Mouse (Mus musculus): Measurements from ENCODE around the gene Cenpn.

The Cenpn gene

DNA sequence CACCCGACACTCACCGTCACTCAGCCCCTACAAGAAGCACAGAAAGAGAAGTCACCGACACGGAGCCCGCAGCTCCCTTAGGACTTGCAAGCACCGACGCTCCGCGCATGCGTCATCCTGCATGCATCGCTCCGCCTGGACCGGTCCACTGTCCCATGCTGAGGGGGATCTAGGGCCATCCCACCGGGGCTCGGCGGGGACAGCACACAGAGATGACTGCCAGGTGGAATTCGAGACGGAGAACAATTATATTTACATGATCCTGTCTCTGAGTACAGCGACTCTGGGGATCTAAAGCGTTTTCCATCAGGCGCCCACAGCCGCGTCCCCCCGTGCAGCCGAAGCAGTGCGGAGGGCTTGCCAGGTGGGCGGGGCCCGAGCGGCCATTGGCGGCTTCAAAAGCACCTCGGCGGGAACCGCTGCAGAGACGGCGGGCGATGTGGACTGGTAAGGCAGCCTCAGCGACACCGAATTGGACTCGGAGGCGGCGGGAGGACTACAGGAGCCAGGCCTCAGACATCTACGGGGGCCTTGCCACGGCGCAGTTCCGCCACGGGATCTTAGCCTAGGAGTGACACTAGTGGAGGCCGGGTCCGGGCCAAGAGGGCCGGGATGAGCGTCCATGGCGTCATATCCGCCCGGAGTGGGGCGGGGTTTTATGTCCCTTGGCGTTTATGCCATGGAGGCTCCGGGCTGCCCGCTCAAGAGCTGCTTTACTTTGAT, at the start of gene Cenpn, which contains the start of gene Cmc2:
Cenpn (plus strand) TSS at position 394 of the 723 bp plus-strand sequence.
Cmc2 (minus strand) TSS at position 119 of the 723 bp plus-strand sequence.
- under 1% methylated on average over 57 of the region's 57 CpGs for WGBS

DNA sequence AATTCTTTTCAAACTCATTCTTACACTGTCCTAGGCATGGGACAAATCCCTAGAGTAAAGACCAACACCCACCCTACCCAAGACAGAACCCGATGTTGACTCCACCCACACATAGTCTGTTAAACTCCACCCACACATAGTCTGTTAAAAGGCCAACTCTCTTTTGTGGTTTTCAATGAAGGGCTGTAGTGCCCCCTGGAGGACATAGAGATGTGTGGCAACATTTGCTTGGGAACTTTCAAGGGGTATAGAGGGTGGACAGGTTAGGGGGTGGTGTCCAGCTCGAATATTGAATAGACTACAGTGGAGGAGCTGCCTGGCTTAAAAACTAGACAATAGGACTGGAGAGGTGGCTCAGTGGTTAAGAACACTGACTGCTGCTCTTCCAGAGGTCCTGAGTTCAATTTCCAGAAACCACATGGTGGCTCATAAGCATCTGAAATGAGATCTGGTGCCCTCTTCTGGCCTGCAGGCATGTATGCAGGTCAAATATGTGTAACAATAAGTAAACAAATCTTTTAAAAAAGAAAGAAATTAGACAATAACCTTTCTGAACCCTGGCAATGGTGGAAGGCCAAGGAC, 48.7 kb upstream of the Cenpn start:
- 49% methylated on average over 2 of the region's 2 CpGs for WGBS

DNA sequence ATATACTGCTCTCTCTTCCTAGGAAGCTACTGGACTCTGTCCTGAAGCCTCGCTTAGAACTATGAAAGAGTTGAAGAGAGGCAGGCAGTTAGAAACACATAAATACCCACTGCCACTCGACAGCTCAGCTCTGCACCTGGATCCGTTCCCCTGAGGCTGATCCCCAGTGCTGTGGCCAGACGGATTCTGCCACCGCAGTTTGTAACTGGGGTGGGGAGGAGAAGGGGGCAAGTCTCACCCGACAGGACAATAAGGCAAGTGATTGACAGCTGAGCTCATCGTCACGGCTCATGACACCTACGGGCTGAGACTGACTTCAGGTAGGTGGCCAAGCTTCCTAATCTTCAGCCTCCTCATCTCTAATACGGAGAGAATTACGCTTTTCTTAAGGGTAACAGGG, 47.9 kb upstream of the Cenpn start:
- WGBS: 83% methylated on average over 11 of the region's 11 CpGs

DNA sequence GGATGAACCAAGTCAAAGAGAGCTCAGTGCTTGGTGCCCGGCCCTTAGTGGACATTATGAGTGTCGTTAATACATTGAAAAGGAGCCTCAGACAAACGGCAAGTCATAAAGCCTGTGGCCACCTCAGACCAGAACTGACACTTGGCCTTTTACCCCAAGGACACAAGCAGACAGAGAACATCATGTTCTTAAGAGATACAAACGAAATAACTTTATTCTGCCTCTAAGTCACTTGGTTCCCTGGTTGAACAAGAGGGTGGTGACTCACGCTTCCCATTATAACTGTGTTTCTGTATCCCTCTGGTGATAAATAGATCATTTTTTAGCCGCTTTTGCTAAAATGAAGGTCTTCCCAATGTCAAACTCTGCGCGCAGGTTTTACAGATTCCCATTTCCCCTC, 47.5 kb upstream of the Cenpn start:
- 70% methylated on average over 8 of the region's 8 CpGs for WGBS

DNA sequence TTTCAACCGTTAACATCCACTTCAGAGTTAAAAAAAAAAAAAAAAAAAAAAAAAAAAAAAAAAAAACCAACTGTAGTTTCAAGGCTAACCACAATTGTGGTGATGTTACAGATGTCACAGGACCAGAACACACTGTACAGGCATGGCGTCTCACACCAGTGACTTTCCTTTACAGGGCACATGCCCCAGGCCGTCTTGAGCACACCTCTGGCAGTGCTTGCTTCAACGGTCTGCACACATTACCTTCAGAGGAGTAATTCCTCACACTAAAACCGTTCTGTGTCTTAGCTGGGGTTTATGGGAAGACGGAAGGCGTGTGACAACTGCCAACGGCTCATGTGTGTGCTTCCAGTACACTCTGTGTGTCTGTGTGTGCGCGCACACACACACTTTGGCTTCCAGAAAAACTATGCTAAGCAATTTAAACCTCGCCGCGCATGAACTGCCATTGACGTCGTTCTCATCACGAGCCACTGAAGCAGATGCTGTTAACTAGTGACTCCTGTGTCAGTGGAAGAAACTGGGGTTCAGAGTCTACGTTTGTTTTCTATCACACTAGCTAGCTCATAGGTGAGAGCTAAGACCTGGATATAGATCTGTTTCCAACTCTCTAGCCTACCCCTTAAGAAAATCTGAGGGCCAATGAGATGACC, 45.6 kb upstream of the Cenpn start:
- 78% methylated on average over 17 of the region's 17 CpGs for WGBS

DNA sequence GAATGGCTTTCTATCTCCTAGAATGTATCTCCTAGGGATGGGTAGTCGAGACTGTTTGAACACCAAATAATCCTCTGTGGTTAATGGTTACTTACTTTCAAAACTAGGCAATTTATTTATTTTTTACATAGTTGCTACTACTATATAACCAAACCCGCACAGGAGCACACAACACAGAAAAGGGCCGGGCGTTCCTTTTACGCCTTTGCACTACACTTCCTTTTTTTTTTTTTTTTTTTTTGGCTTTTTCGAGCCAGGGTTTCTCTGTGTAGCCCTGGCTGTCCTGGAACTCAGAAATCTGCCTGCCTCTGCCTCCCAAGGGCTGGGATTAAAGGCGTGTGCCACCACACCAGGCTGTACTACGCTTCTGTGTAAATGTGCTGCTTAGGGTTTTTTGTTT, 40.1 kb upstream of the Cenpn start:
- 88% methylated on average over 8 of the region's 8 CpGs for WGBS

DNA sequence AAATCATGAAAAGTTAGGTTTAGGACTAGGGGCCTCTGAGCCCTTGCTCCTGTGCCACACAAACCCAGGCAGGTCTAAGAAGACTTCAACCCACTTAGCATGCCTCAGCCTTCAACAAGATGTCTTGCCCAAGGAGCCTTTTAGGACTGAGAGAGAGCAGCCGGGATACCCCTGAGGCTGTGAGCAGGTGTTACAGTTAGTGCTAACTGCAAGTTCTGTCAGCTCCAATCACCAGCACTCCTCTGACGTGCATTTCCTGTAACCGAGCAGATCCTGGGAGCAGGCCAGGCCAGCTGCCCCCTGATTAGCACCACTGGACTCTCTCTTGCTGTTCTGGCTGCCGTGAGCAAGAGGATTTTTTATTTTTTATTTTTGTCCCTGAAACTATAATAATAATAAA, 33.7 kb upstream of the Cenpn start:
- WGBS: 79% methylated on average over 4 of the region's 4 CpGs

DNA sequence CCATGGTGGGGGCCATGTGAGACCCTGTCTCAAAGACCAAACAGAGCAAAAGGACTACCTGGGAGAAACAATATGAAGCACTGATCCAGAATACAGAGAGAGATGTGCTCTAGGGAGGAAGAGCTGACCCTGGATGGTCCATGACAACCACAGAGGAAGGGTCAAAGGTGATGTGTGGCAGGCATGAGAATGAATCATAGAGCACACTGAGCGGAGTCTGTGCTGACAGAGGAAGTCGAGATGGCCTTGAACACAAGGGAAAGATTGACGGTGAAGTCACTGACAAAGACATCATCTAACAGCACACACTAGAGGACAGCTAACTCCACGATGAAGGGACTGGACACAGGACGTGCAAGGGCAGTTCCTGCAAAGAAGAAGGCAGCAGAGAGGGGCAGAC, 30.1 kb upstream of the Cenpn start:
- WGBS: 83% methylated on average over 5 of the region's 5 CpGs

DNA sequence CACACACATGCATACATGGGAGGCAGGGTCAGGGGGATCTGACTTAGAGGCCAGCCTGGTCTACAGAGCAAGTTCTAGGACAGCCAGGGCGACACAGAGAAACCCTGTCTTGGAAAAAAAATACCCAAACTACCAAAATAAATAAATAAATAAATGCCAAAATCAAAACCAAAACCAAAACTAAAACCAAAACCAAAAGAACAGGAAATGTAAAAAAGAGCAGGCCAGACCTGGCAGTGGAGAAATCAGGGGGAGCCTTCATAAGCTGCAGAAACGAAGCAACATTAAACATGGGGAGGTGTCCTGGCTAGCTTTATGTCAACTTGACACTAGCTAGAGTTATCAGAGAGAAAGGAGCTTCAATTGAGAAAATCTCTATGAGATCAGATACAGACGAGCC, 29.4 kb upstream of the Cenpn start:
- 91% methylated on average over 3 of the region's 3 CpGs for WGBS

DNA sequence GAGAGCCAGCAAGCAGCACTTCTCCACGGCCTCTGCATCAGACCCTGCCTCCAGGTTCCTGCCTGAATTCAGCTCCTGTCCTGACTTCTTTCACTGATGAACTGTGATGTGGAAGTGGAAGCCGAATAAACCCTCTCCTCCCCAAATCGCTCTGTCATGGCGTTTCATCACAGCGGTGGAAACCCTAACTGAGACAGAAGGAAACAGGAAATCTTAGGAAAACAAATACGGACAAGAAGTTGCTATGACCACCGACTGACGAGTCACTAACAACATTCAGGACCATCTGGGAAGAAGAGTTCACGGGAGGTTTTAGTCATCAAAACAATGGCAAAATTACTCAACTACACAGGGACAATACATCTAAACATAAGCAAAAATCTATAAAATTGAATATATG, 28.9 kb upstream of the Cenpn start:
- WGBS: 72% methylated on average over 9 of the region's 9 CpGs

DNA sequence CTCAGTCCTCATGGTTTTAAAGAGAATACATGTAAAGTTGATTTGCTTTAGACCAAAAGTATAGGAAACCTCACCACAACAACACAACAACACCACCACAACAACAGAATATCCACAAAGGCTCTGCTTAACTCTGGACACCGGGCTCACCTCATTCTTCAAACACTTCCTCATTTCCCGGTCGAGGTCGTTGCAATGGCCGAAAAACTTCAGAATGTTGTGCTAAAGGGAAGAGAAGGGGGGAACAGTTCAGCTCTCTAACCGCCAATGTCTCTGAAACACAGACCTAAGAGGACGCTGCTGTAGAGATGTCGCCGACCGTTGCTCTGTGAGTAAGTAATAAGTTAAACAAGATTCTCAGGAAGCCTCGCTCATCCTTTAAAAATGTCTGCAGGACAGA, 27.6 kb upstream of the Cenpn start:
- WGBS: 88% methylated on average over 11 of the region's 11 CpGs

DNA sequence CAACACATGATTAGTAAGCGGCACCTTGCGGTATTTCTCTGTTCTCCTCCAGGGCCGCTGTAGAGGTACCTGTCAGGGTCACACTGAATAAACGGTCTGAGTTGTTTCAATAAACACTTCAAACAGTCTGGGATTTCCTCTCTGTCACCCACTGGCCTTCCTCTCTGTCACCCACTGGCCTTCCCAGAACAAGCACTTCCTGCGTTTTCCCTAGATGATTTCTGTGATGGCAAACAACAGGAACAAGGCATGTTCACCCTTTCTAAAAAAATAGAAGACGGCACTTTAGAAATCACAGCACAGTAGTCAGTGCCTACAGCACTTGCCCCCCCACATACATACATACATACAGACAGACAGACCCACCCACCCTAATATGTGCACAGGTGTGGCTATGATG, 26.0 kb upstream of the Cenpn start:
- 83% methylated on average over 6 of the region's 6 CpGs for WGBS

DNA sequence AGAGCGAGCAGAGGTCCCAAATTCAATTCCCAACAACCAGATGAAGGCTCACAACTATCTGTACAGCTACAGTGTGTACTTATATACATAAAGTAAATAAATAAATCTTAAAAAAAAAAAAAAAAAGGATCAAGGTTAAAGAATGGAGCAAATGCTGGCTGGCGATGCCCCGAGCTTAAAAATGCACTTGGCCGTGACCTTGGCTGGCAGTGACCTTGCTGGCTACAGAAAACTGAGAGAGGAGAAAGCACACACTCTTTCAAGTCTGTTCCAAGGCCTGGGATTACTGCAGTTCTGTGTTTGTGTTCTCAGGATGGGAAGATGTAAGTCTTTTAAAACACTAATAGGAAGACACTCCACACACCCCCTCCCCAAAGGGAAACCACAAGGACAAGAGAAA, 16.8 kb upstream of the Cenpn start:
- WGBS: 91% methylated on average over 4 of the region's 4 CpGs

DNA sequence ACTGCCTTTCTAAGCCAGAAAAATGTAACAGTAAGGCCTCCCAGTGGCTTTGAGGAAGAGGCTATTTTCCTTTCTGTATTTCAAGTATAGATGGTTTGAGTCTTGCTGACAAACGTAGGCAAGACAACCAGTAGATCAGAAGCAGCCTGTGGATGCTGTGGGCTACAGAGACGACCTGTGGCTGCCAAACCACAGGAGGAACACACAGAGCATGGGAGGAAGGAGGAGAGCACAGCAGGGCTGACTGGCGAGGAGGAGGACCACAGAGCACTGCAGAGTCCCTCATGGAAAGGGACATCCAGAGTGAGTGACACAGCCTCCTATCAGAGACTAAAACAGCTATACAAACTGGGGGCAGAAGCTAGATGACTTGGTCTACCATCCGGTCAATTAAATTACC, 16.3 kb upstream of the Cenpn start:
- 79% methylated on average over 4 of the region's 4 CpGs for WGBS

DNA sequence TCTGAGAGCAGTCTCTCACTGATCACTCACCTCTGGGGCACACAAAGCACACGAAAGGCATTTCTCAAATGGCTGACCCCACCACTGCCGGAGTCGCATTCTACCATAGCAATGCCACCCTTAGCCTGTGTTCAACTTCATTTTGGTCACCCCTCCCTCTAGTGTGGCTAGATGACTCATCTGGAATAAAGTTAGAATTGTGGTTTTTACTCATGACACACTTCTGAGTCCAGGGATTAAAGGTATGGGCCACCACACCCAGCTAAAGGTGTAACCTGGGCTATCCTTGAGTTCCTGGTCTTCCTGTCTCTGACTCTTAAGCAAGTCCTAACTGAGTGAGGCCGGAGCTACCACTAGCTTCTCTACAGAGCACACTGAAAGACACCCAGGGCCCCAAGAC, 15.7 kb upstream of the Cenpn start:
- 95% methylated on average over 4 of the region's 4 CpGs for WGBS

DNA sequence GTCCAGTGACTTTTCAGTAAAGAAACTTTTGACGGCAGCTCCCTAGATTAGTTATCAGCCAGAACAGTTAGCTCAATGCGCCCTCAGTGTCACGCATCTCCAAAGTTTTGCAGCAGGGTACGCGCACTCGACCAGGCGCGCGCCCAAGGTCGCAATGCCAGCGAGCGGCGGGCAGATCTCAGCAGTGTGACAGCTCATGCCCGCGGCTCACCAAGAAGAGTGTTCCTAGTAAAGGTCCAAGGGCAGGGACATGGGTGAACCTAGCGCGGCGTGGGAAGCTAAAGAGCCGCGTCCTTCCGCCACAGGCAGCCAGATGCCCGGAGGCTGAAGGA, 559 bp upstream of the Cenpn start:
- 1% methylated on average over 22 of the region's 22 CpGs for WGBS

DNA sequence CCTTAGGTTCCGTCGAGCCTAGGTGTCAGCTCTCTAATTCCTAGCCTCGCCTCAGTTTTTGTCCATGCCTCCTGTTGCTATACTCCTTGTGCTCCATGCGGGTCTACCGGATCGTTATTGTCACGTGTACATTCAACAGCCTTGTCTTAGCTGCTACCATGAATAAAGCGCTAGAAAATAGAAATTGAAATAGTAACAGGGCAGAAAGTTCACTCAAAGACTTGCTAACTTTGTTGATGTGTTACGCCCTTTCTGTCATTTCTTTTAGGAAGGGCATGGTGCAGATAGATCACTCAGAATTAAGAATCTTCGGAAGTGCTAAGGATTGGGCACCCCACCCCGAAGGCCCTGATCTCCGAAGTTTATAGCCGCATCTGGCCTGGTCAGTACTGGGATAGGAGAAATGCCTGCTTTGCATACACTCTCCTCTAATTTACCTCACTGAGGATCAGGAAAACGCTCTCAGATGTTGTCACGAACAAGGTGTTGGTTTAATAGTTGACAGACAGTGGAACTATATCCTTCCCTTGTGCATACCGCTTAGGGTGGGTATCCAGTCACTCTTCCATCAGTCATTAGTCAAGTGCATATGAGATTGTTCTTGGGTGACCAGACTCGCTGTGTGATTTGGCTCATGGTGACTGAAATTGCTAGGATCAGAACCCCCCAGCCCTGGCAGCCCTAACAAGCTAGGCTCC, 679 bp downstream of the Cenpn start:
- 32% methylated on average over 17 of the region's 17 CpGs for WGBS

DNA sequence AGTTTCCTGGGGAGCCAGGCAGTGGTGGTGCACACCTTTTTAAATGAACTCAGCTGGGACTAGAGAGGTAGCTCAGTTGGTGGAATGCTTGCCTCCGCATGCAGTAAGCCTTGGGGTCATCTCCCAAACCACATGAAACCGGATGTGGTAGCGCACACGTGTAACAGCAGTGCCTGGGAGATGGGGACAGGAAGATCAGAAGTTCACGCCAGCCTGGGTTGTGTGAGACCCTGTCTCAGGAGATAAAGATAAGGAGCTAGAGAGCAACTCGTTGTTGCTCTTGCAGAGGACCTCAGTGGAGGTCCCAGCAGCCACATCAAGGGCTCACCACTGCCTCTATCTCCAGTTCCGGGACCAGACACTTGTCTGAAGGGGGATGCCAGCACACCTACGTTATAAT, 2.0 kb downstream of the Cenpn start:
- 93% methylated on average over 8 of the region's 8 CpGs for WGBS

DNA sequence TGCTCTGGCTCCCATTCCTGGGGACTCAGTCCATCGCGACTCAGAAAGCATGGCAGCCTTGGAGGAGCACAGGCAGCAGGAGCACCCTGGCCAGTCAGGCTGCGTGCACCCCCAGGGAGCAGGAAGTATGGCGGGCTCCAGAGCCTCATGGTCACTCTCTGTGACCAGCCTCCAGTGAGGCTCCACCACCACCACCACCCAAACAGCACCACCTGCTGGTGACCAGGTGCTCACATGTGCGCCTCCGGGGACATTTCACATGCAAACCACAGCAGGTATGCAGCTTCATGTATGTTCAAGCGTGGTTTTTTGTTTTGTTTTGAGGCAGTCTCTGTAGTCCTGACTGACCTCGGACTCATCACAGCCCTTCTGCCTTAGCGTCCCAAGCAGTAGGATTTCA, 6.3 kb downstream of the Cenpn start:
- 78% methylated on average over 9 of the region's 9 CpGs for WGBS

DNA sequence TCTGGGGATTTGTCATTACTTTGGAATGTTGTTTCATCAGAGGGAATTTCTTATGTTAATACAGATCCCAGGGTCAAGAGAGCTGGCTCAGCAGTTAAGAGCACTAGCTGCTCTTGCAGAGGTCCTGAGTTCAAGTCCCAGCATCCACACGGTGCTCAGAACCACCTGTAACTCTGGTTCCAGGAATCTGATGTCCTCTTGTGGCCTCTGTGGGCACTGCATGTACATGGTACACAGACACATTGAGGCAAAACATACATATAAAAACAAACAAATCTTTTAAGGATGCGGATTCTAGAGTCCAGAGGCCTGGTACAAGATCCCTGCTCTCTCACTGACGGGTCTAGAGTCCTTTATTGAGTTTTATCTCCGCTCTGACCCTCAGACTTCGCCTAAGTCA, 7.1 kb downstream of the Cenpn start:
- 92% methylated on average over 5 of the region's 5 CpGs for WGBS

DNA sequence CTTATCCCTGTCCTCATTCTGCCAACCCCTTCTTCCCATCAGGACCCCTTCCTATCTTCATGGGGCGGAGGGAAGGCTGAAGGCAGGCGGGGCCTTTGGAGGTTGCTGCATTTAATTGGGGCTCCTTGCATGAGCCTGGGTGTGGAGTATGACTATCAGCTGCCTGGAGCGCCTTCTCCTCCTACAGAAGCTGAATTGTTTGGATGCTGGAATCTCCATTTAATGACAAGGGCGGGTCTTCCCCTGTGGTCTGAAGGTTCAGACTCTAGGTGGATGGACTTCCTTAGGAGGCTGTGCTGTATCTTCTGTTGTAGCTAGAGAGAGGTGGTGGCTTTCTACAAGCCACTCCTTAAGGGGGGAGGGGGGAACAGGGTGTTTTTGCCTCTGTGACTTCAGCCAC, 13.4 kb downstream of the Cenpn start:
- WGBS: 96% methylated on average over 4 of the region's 4 CpGs

DNA sequence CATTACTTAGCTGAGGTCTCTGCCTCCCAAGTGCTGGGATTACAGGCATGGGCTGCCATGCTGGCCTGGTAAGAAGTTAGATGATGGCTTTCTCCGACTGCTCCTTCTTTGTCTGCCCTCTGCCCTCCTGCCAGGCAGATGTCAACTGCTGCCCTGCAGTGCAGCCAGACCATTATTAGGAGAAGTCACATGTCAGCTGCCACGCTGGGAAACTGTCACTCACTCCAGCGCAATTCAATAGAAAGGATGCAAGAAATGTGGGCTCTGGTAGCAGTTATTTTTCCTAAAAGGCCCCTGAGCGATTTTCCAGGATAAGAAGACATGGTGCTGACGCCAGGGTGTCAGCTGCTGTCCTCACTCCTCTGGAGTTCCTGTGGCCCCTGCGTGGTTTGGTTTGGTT, 14.0 kb downstream of the Cenpn start:
- 85% methylated on average over 6 of the region's 6 CpGs for WGBS
